Mouse (Mus musculus) ES-Bruce4 (cell line): ENCODE measurements around the gene Trabd. TPM values are rescaled to one million over a fixed set of nuclear protein-coding genes. Genes with fewer than 3 reads are reported as not detected.
A peak's percentile ranks its signal among the peaks of the same experiment; 100 is the strongest.

Source experiments
- H3K27ac ChIP-seq: 2 replicates; pipeline ENCODE4 v1.5.1; 2012; ENCODE audit warnings: low read length, inconsistent platforms; ENCODE audit not compliant: insufficient read depth
- H3K27me3 ChIP-seq: 2 replicates; pipeline ENCODE4 v1.6.1; 2012; ENCODE audit warnings: mild to moderate bottlenecking, low read length, inconsistent platforms; ENCODE audit not compliant: control insufficient read depth, poor library complexity, insufficient read depth, severe bottlenecking
- H3K36me3 ChIP-seq: 2 replicates; pipeline ENCODE4 v1.6.1; 2012; ENCODE audit warnings: inconsistent platforms, mild to moderate bottlenecking, low read length, moderate library complexity; ENCODE audit not compliant: control insufficient read depth, poor library complexity, insufficient read depth, severe bottlenecking
- H3K4me1 ChIP-seq: one replicate; pipeline ENCODE4 v1.8.1; 2011; ENCODE audit warnings: low read length; ENCODE audit not compliant: control insufficient read depth, insufficient read depth
- H3K4me3 ChIP-seq: 2 replicates; pipeline ENCODE4 v1.5.1; 2011; ENCODE audit warnings: low read depth, mild to moderate bottlenecking, low read length
- H3K9ac ChIP-seq: 2 replicates; pipeline ENCODE4 v1.6.1; 2012; ENCODE audit warnings: low read depth, mild to moderate bottlenecking, inconsistent platforms; ENCODE audit not compliant: poor library complexity, severe bottlenecking
- H3K9me3 ChIP-seq: replicated peaks from 2 replicates; pipeline ENCODE4 v1.6.1; 2012; ENCODE audit warnings: mild to moderate bottlenecking, low read length, inconsistent platforms; ENCODE audit not compliant: control insufficient read depth, poor library complexity, insufficient read depth, severe bottlenecking
- CTCF ChIP-seq: IDR thresholded peaks from one replicate; pipeline ENCODE4 v1.8.1; 2011; ENCODE audit warnings: low read depth, low read length
- EP300 ChIP-seq: IDR thresholded peaks from 2 replicates; pipeline ENCODE4 v1.6.1; 2011; ENCODE audit warnings: low read depth, low read length; ENCODE audit not compliant: insufficient read depth
- POLR2A ChIP-seq: IDR thresholded peaks from one replicate; pipeline ENCODE4 v1.8.1; 2011; ENCODE audit warnings: low read length; ENCODE audit not compliant: insufficient read depth
- polyA plus RNA-seq: library from polyadenylated mRNA; stranded (reverse); fragments of >200 nt; gene quantifications from 2 replicates; pipeline ENCODE4 v1.2.4, GENCODE M21; 2011; ENCODE audit warnings: low read depth; ENCODE audit not compliant: missing spikeins, insufficient read depth, insufficient read length

Trabd gene
- polyA plus RNA-seq, 1 experiment, result 19.7 TPM

GRCm38 (mm10) chr15:89063001-89063400, 11.9 kb upstream of the Trabd start:
- H3K4me1 ChIP-seq, result peaks cover 2% of the 10 kb centered on the region
- H3K4me3 ChIP-seq, result no peak overlapping the region
- TF ChIP-seq POLR2A, result no peak
- peaks cover 2% of the 10 kb centered on the region; the same call in 1 of the 2 replicates for H3K27me3 ChIP-seq
- H3K27ac ChIP-seq, result no peak overlapping the region
- no peaks in the 10 kb centered on the region for H3K9me3 ChIP-seq
- no peak overlapping the region for H3K9ac ChIP-seq
- no peaks in the 10 kb centered on the region for H3K36me3 ChIP-seq

- TF ChIP-seq CTCF, result no peak
- no peak for TF ChIP-seq POLR2A
- TF ChIP-seq EP300, result no peak
- Histone ChIP-seq H3K27ac (no peak overlapping the region), H3K9me3 (no peaks in the 10 kb centered on the region), H3K36me3 (no peaks in the 10 kb centered on the region), H3K27me3 (no peaks in the 10 kb centered on the region), H3K4me3 (no peak overlapping the region), H3K9ac (no peak overlapping the region), H3K4me1 (peaks cover 2% of the 10 kb centered on the region)
These were observed 11.4 kb upstream of the Trabd start for GRCm38 (mm10) chr15:89063536-89063935.

- H3K9ac ChIP-seq, result no peak overlapping the region
- H3K27me3 ChIP-seq, result no peaks in the 10 kb centered on the region
- TF ChIP-seq CTCF (no peak), EP300 (no peak), POLR2A (no peak)
- H3K36me3 ChIP-seq, result no peaks in the 10 kb centered on the region
- H3K4me1 ChIP-seq, result no peaks in the 10 kb centered on the region
- H3K4me3 ChIP-seq, result no peak overlapping the region
- H3K9me3 ChIP-seq, result no peaks in the 10 kb centered on the region
- H3K27ac ChIP-seq, result no peak overlapping the region
These were observed 10.0 kb upstream of the Trabd start for GRCm38 (mm10) chr15:89064891-89065290.

GRCm38 (mm10) chr15:89067609-89068008, 7.3 kb upstream of the Trabd start:
- H3K27ac ChIP-seq, result no peak overlapping the region
- no peaks in the 10 kb centered on the region for H3K27me3 ChIP-seq
- peak overlapping the region; percentile 29 for H3K4me3 ChIP-seq
- H3K9ac ChIP-seq, result no peak overlapping the region
- H3K9me3 ChIP-seq, result no peaks in the 10 kb centered on the region
- no peaks in the 10 kb centered on the region for H3K4me1 ChIP-seq
- no peaks in the 10 kb centered on the region for H3K36me3 ChIP-seq
- no peak for TF ChIP-seq POLR2A
- no peak for TF ChIP-seq EP300
- no peak for TF ChIP-seq CTCF

- H3K4me3 ChIP-seq, result peak overlapping the region; percentile 29
- no peak overlapping the region for H3K27ac ChIP-seq
- no peak for TF ChIP-seq CTCF
- no peak for TF ChIP-seq EP300
- no peak for TF ChIP-seq POLR2A
- H3K9ac ChIP-seq, result no peak overlapping the region
- no peaks in the 10 kb centered on the region for H3K36me3 ChIP-seq
- H3K4me1 ChIP-seq, result no peaks in the 10 kb centered on the region
- no peaks in the 10 kb centered on the region for H3K9me3 ChIP-seq
- no peaks in the 10 kb centered on the region for H3K27me3 ChIP-seq
These were observed 6.7 kb upstream of the Trabd start for GRCm38 (mm10) chr15:89068226-89068625.

GRCm38 (mm10) chr15:89069336-89069840, 5.5 kb upstream of the Trabd start:
- Histone ChIP-seq H3K27ac (no peak overlapping the region), H3K27me3 (no peaks in the 10 kb centered on the region), H3K4me3 (peak overlapping the region; percentile 3; the same call in 1 of the 2 replicates), H3K9ac (no peak overlapping the region), H3K36me3 (no peaks in the 10 kb centered on the region), H3K4me1 (no peaks in the 10 kb centered on the region), H3K9me3 (no peaks in the 10 kb centered on the region)
- TF ChIP-seq POLR2A, result no peak
- TF ChIP-seq EP300, result no peak
- no peak for TF ChIP-seq CTCF

- TF ChIP-seq CTCF (no peak), POLR2A (no peak), EP300 (no peak)
- H3K4me3 ChIP-seq, result peak overlapping the region; percentile 2; the same call in 1 of the 2 replicates
- H3K36me3 ChIP-seq, result no peaks in the 10 kb centered on the region
- H3K27ac ChIP-seq, result no peak overlapping the region
- H3K9me3 ChIP-seq, result no peaks in the 10 kb centered on the region
- no peak overlapping the region for H3K9ac ChIP-seq
- no peaks in the 10 kb centered on the region for H3K4me1 ChIP-seq
- H3K27me3 ChIP-seq, result no peaks in the 10 kb centered on the region
These were observed 4.3 kb upstream of the Trabd start for GRCm38 (mm10) chr15:89070606-89071005.
